8 mouse cellular contexts compared by ENCODE assay signal in the genomic region with DNA sequence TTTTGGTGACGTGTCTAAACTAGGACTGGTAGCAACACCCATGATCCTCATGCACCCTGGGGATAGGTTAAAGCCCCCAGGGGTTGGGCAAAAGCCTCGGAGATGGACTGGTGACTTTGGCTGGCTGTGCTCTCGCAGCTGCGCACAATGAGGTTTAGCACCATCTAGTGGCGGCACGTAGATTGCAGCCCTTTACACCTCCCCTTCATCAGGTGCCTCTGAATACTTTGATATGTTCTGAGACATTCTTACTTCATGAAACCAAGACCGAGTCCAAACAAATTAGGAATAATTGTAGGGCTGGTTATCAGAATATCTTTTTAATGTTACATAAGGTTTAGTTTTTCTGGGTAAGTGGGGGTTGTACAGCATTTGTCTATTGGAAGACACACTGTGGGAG. TPM values are rescaled to one million over a fixed set of nuclear protein-coding genes. Genes with fewer than 3 reads are reported as not detected.
DNase-seq lines count a peak whose midpoint lies in the region; TF ChIP-seq lines count a peak whose summit lies in the region.
"Not testable (repeated sequence)": the region's sequence is repeated elsewhere in the genome, so short reads cannot be mapped to it uniquely, and the experiment has no call there.
"Had no signal": no experiment of that assay in that cellular context is flagged by ENCODE, and none has a peak within 500 bp of the region (broad histone marks: within the 10 kb centered on the region; RNA-seq: fewer than 3 reads in every experiment).

No protein-coding gene starts in this region.

- H3K79me2 ChIP-seq in heart, adult 2 months (replicated peaks; ENCODE audit: control insufficient read depth, insufficient read depth, low read length) = not testable (repeated sequence)

- H3K36me3 ChIP-seq in heart, adult 2 months (ENCODE audit: control insufficient read depth, insufficient read depth, low read length); small intestine, adult 2 months (ENCODE audit: control insufficient read depth, insufficient read depth, low read length): not testable (repeated sequence)

- H3K4me3 ChIP-seq in heart, adult 2 months; left cerebral cortex, adult 2 months; small intestine, adult 2 months (ENCODE audit: low read depth, low read length): not testable (repeated sequence)

- intact Hi-C loops in heart, adult 2 months (cut with DNase I); left cerebral cortex, adult 2 months (cut with DNase I): not testable (repeated sequence)

- TF ChIP-seq CTCF in heart, adult 2 months (IDR thresholded peaks at IDR 0.05) = peak; percentile 60
- TF ChIP-seq CTCF in left cerebral cortex, adult 2 months (IDR thresholded peaks at IDR 0.05) = peak; percentile 42
- TF ChIP-seq CTCF in small intestine, adult 2 months (IDR thresholded peaks at IDR 0.05; ENCODE audit: extremely low read depth, insufficient read length, insufficient replicate concordance, low read depth, low read length) = peak; percentile 13; the same call in 1 of the 2 replicates

- whole genome bisulfite sequencing in heart, adult 2 months = 28% methylated on average over 5 of the region's 7 CpGs
- whole genome bisulfite sequencing in small intestine, adult 2 months = 20% methylated on average over 5 of the region's 7 CpGs

- not testable (repeated sequence) for H3K27ac ChIP-seq in heart, adult 2 months; left cerebral cortex, adult 2 months; small intestine, adult 2 months (ENCODE audit: insufficient read depth, low read depth, low read length)

- not testable (repeated sequence) for H3K9ac ChIP-seq in heart, adult 2 months (ENCODE audit: low read depth, low read length)

- peak; percentile 13 for DNase-seq in MN1 (ENCODE audit: low spot score)
- DNase-seq in cerebellum, postnatal 10 days = peak; percentile 36 to 52
- DNase-seq in heart, adult 2 months = peak in 1 of 2 experiments; percentile 10
- DNase-seq in kidney, adult 9 months = peak; percentile 30
- DNase-seq in left cerebral cortex, adult 2 months (ENCODE audit: extremely low spot score in 1 of 2, low spot score in 2 of 2) = not testable (repeated sequence)
- peak; percentile 38 for DNase-seq in lung, postnatal 36 days

- H3K27me3 ChIP-seq in heart, adult 2 months (ENCODE audit: control insufficient read depth, insufficient read depth, low read length); small intestine, adult 2 months (ENCODE audit: control insufficient read depth, insufficient read depth, low read length): not testable (repeated sequence)

- not testable (repeated sequence) for TF ChIP-seq POLR2A in heart, adult 2 months (IDR thresholded peaks at IDR 0.05; ENCODE audit: insufficient read depth, low read depth, low read length); small intestine, adult 2 months (IDR thresholded peaks at IDR 0.05; ENCODE audit: low read depth, low read length)

- not testable (repeated sequence) for TF ChIP-seq EP300 in heart, adult 2 months (IDR thresholded peaks at IDR 0.05; ENCODE audit: insufficient read depth, low read depth, low read length)

- H3K4me1 ChIP-seq in heart, adult 2 months (ENCODE audit: control insufficient read depth, insufficient read depth, low read length); small intestine, adult 2 months (ENCODE audit: control insufficient read depth, insufficient read depth, insufficient read length, low read length): not testable (repeated sequence)

RNA-seq across cellular contexts. Expression of a gene that starts 12.6 kb away (rescaled TPM):
- total RNA-seq in heart, adult 2 months (2021) = 1 to 10 TPM; 4.3 to 4.4 TPM
- 1.6 and 1.8 TPM in 2 replicates for polyA plus RNA-seq in heart, adult 2 months (2012; rRNA removed)
- 10 to 100 TPM; 14.9 to 19.3 TPM for total RNA-seq in left cerebral cortex, adult 2 months (2021)
- polyA plus RNA-seq in small intestine, adult 2 months (2012; rRNA removed) = 0.39 and 0.48 TPM in 2 replicates
- polyA plus RNA-seq: erythroblast, embryonic 14.5 days had no signal

RNA-seq across cellular contexts. Expression of a gene that starts 37.1 kb away (rescaled TPM):
- total RNA-seq in heart, adult 2 months (2021) = 1 to 10 TPM; 8.0 to 8.6 TPM
- polyA plus RNA-seq in heart, adult 2 months (2012; rRNA removed) = 1.5 and 3.1 TPM in 2 replicates
- total RNA-seq in left cerebral cortex, adult 2 months (2021) = 10 to 100 TPM; 19.2 to 22.1 TPM
- 0.22 and 0.62 TPM in 2 replicates for polyA plus RNA-seq in small intestine, adult 2 months (2012; rRNA removed)
- polyA plus RNA-seq: erythroblast, embryonic 14.5 days had no signal
